Mouse (Mus musculus) small intestine, adult 2 months (tissue): Measurements from ENCODE around the gene Atxn7l1. TPM values are rescaled to one million over a fixed set of nuclear protein-coding genes. Genes with fewer than 3 reads are reported as not detected.

Experiments
- H3K27ac ChIP-seq: fragments of 200-500 bp; 2 replicates; pipeline ENCODE4 v1.5.1; 2012; ENCODE audit warnings: low read depth, low read length, control low read depth, inconsistent platforms; ENCODE audit not compliant: insufficient read depth
- H3K27me3 ChIP-seq: fragments of 200-500 bp; 2 replicates; pipeline ENCODE4 v1.6.1; 2012; ENCODE audit warnings: mild to moderate bottlenecking, moderate library complexity, low read length, inconsistent platforms; ENCODE audit not compliant: control insufficient read depth, insufficient read depth
- H3K36me3 ChIP-seq: fragments of 200-500 bp; 2 replicates; pipeline ENCODE4 v1.6.1; 2012; ENCODE audit warnings: mild to moderate bottlenecking, low read length, control low read depth, inconsistent platforms; ENCODE audit not compliant: control insufficient read depth, insufficient read depth
- H3K4me1 ChIP-seq: fragments of 200-500 bp; 2 replicates; pipeline ENCODE4 v1.6.1; 2012; ENCODE audit warnings: low read length, inconsistent platforms, mixed read lengths; ENCODE audit not compliant: control insufficient read depth, insufficient read depth, insufficient read length
- H3K4me3 ChIP-seq: fragments of 200-500 bp; 2 replicates; pipeline ENCODE4 v1.5.1; 2012; ENCODE audit warnings: low read depth, mild to moderate bottlenecking, control low read depth, inconsistent platforms, low read length, moderate library complexity
- CTCF ChIP-seq: fragments of 200-500 bp; IDR thresholded peaks from 2 replicates; pipeline ENCODE4 v1.5.1; 2012; ENCODE audit warnings: low read depth, mild to moderate bottlenecking, control low read depth, inconsistent platforms, low read length, moderate library complexity, mixed read lengths; ENCODE audit not compliant: insufficient replicate concordance, insufficient read length; ENCODE audit errors: extremely low read depth
- POLR2A ChIP-seq: fragments of 200-500 bp; IDR thresholded peaks from 2 replicates; pipeline ENCODE4 v1.6.1; 2012; ENCODE audit warnings: low read depth, mild to moderate bottlenecking, control low read depth, inconsistent platforms, low read length, moderate library complexity
- WGBS: fragments of 180-500 bp; shearing (Covaris S2); methylation state at CpG from one replicate; pipeline ENCODE4 v1.1.7; 2018; 5-methylcytosine and 5-hydroxymethylcytosine counted together
- polyA plus RNA-seq: library from polyadenylated mRNA; depleted of rRNA; stranded (reverse); fragments of >200 nt; gene quantifications from 2 replicates; pipeline ENCODE4 v1.2.3, GENCODE M21; 2012

Atxn7l1 gene
- polyA plus RNA-seq, 1 experiment, result 19.2 TPM

DNA sequence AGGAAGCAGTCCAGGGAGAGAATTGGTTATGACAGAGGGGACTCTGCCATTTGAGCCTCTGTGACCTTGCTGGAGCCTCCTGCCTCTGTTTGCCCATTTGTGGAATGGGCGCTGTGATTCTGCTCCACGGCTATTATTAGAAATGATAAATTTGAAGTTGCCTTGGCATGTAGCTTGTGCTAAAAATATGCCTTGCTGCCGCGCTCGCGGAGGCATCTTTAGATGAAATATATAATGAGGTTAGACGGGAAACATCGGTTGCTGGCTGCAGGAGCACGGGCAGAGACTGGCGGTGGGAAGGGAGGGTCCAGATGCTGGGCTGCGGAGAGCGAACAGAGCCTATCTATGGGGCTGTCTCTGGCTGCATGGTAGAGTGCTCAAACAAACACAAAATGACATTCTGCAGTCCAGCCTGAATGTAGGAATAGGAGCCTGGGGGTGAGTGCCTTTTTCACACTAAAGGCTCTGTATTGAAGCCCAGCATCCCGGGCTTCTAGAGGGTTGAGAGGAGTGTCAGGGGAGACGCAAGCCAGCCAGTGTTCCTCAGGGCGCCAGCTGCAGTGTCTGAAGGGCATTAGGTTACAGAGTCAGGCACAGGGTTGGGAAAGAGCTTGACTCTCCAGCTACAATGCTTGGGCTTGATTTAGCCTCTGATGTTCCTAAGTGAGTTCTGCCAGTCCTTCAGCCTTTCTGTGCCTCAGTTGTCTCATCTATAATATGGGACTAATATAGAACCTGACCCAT, 96.8 kb downstream of the Atxn7l1 start:
- Histone ChIP-seq H3K4me1 (no peaks in the 10 kb centered on the region), H3K36me3 (no peaks in the 10 kb centered on the region; the same call in 1 of the 2 replicates), H3K27ac (no peak overlapping the region), H3K27me3 (no peaks in the 10 kb centered on the region), H3K4me3 (no peak overlapping the region)
- 77% methylated on average over 15 of the region's 15 CpGs for WGBS
- TF ChIP-seq CTCF (no peak), POLR2A (no peak)

DNA sequence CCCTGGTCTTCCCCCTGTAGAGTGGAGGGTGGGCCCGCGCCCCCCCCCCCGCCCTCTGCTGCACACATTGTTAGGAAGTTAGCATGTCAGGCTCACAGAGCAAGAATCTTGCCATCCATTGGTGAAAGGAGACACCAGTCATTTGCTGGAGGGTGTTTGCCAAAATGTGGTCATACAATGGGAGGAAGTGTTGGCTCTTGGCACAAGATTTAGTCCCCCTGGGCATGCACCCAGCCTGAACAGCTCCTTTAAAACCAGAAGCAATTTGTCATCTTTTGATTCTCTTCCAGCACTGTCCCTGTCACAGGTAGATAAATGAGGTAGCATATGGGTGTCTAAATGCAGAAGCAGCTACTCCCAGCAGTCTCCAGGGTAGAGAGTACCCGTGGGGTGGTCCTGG, 98.0 kb downstream of the Atxn7l1 start:
- Histone ChIP-seq H3K4me3 (no peak overlapping the region), H3K27me3 (no peaks in the 10 kb centered on the region), H3K4me1 (no peaks in the 10 kb centered on the region), H3K36me3 (peaks cover 7% of the 10 kb centered on the region), H3K27ac (no peak overlapping the region)
- 82% methylated on average over 4 of the region's 4 CpGs for WGBS
- TF ChIP-seq POLR2A (no peak), CTCF (no peak)

DNA sequence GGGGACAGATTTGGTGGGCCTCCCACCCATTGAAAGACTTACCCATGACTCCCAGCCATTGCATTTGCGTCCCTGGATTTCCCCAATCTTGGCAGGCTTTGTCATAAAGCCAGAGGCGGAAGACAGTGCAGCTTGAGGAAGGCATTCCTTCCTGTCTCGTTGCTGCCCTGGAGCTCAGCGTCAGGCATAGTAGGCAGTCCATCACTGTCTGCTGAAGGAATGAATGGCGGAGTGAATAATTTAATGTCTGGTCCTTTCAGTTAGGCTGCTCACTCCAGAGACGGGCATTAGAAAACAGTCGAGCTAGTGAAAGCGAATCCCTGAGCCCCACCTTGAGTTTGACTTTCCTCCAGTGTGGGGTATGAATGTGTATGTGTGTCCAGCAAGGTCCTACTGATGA, 99.4 kb downstream of the Atxn7l1 start:
- Histone ChIP-seq H3K36me3 (peaks cover 7% of the 10 kb centered on the region), H3K4me3 (no peak overlapping the region), H3K27me3 (no peaks in the 10 kb centered on the region), H3K4me1 (no peaks in the 10 kb centered on the region), H3K27ac (no peak overlapping the region)
- 88% methylated on average over 8 of the region's 8 CpGs for WGBS
- no peak for TF ChIP-seq POLR2A

DNA sequence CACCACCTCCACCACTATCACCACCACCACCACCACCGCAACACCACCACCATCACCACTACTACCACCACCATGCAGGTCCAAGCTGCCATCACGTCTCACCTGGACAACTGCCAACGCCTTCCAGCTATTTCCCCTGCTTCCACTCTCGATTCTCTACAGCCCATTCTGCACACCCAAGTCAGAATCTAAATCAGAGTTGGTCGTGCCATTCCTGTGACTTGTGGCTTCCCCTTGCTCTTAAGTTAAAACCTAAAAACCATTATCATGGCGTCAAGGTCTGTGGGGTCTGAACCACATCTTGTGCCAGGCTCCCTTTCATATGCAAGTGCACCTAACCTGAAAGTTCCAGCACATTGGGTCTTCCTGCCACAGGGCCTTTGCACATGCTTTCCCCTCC, 102.7 kb downstream of the Atxn7l1 start:
- Histone ChIP-seq H3K4me1 (no peaks in the 10 kb centered on the region), H3K27me3 (no peaks in the 10 kb centered on the region), H3K4me3 (no peak overlapping the region), H3K36me3 (peaks cover 7% of the 10 kb centered on the region), H3K27ac (no peak overlapping the region)
- 91% methylated on average over 6 of the region's 6 CpGs for WGBS
- no peak for TF ChIP-seq POLR2A
- no peak for TF ChIP-seq CTCF

DNA sequence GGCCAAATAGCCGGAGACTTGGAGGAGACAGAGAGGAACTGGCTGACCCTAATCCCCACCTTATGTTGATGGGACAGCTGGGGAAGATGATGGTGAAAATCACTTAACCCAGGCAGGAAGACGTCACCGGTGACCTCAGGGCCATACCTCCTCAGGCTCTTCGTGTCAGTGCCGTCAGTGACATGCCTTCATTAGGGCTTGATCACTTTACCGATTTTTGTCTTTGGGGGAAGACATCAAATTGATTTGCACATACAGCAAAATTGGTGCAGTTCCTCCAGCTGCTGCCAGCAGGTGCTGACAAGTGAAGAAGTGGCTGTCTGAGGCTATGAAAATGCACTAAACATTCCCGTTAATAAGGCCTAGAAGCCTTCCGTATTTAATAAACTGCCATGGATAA, 103.9 kb downstream of the Atxn7l1 start:
- no peak overlapping the region for H3K27ac ChIP-seq
- H3K4me3 ChIP-seq, result no peak overlapping the region
- 90% methylated on average over 8 of the region's 8 CpGs for WGBS
- peaks cover 7% of the 10 kb centered on the region for H3K36me3 ChIP-seq
- H3K4me1 ChIP-seq, result no peaks in the 10 kb centered on the region
- TF ChIP-seq CTCF (no peak), POLR2A (no peak)
- H3K27me3 ChIP-seq, result no peaks in the 10 kb centered on the region

DNA sequence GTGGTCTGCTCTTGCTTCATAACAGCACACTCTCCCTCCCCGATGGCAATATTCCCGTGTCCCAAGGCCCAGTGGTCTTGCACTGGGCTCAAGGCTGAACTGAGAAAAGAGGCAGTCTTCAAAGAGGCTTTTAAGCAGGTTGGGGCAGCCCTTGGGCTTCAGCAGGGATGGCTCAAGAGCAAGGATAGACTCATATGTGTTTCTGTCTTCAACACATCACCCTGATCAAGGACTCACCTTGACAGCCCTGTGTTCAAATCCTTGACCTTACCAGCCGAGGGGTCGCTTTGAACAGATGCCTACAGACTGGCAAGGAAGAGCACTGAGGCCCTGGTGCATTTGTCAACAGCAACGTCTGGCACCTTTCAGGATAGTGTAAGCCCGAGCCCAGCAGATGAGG, 105.1 kb downstream of the Atxn7l1 start:
- 80% methylated on average over 6 of the region's 6 CpGs for WGBS
- no peak for TF ChIP-seq CTCF
- no peak for TF ChIP-seq POLR2A
- no peak overlapping the region for H3K4me3 ChIP-seq
- H3K4me1 ChIP-seq, result no peaks in the 10 kb centered on the region
- no peak overlapping the region for H3K27ac ChIP-seq
- H3K27me3 ChIP-seq, result no peaks in the 10 kb centered on the region
- H3K36me3 ChIP-seq, result peaks cover 7% of the 10 kb centered on the region

DNA sequence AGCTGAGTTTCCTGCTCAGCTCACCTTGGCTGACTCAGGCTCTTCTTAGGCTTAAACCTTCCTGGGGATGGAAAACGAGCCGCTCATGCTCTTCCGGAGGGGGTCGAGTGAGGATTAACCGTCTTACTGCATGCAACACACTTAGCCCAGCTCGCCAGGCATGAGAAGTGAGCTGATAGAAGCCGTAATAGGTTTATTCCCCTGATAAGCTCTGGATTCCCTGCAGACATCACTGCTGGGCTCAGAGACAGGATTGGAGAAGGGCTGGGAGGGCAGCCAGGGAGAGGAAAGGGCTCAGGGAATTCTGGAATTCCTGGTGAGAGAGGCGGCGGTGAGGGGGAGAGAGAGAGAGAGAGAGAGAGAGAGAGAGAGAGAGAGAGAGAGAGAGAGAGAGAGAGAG, 105.7 kb downstream of the Atxn7l1 start:
- Histone ChIP-seq H3K27me3 (no peaks in the 10 kb centered on the region), H3K4me1 (no peaks in the 10 kb centered on the region), H3K36me3 (peaks cover 7% of the 10 kb centered on the region), H3K4me3 (no peak overlapping the region), H3K27ac (no peak overlapping the region)
- 73% methylated on average over 9 of the region's 9 CpGs for WGBS
- no peak for TF ChIP-seq POLR2A
- TF ChIP-seq CTCF, result no peak

DNA sequence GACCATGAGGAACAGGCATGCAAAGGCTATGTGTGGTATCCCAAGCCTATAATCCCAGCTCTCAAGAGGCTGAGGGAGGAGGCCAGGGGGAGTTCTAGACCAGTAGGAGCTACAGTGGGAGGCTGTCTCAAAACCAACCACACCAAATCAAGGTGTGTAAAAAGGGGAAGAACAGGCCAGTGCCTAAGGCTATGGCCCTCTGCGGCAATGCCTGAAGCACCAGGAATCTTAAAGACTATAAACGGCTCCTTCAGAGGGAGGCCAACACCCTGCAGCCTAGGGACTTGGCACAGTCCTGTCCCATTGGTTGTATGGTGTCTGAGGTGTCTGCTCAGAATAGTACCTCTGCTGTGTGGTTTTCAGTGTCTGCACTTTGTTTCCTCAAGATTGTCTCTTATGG, 107.8 kb downstream of the Atxn7l1 start:
- H3K36me3 ChIP-seq, result peaks cover 1% of the 10 kb centered on the region
- H3K4me1 ChIP-seq, result no peaks in the 10 kb centered on the region
- H3K4me3 ChIP-seq, result no peak overlapping the region
- no peaks in the 10 kb centered on the region for H3K27me3 ChIP-seq
- WGBS, result 93% methylated on average over 2 of the region's 2 CpGs
- H3K27ac ChIP-seq, result no peak overlapping the region
- TF ChIP-seq CTCF, result no peak
- no peak for TF ChIP-seq POLR2A
